In the genomic region with DNA sequence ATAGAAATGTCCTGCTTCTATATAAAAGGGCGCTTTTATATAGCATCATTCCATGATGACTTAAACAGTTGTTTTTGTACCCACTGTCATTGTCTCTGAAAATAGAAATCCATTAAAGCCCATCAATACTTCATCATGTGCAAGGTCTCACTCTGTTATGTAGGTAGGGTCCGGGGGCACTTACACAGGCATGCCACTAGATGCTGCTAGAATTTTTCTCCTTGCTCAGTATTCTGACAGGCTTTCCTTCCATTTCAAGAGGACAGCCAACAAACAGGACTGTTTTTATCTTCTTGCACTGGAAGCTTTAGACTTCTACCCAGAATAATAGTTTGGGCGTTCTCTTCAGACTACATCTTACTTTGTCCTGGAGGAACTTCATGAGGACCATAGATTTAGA, we compare ENCODE assay signal across 8 mouse cellular contexts.
DNase-seq lines count a peak whose midpoint lies in the region; ATAC-seq and TF ChIP-seq lines count a peak whose summit lies in the region.
"Had no signal": no experiment of that assay in that cellular context is flagged by ENCODE, and none has a peak within 500 bp of the region (broad histone marks: within the 10 kb centered on the region; RNA-seq: fewer than 3 reads in every experiment).

No protein-coding gene starts in this region.

- TF ChIP-seq EP300 in liver, postnatal 0 days (IDR thresholded peaks at IDR 0.05; ENCODE audit: low read depth) = no peak

- H3K27me3 ChIP-seq in liver, postnatal 0 days (ENCODE audit: insufficient read depth, low read length) = no peaks in the 10 kb centered on the region
- no peaks in the 10 kb centered on the region for H3K27me3 ChIP-seq in liver, embryonic 12.5 days (replicated peaks)

- no peak overlapping the region for H3K27ac ChIP-seq in liver, postnatal 0 days (ENCODE audit: low read depth)
- no peak overlapping the region for H3K27ac ChIP-seq in liver, embryonic 12.5 days

- 0 out of 2 replicates have a peak, but pooled peaks have one; percentile 19 for TF ChIP-seq CTCF in liver, postnatal 0 days (IDR thresholded peaks at IDR 0.05; ENCODE audit: low read depth)

- DNase-seq in liver, postnatal 0 days = no peak
- DNase-seq in liver = no peak
- peak; percentile 55 for DNase-seq in embryo, embryonic 11 days
- peak; percentile 6 for DNase-seq in kidney, postnatal 10 days
- peak; percentile 42 to 46 for DNase-seq in right cerebral cortex, postnatal 10 days (ENCODE audit: low spot score in 2 of 2)
- no peak for DNase-seq in thymus, postnatal 4 days
- DNase-seq: cerebellum, adult 8-10 months had no signal

- H3K9me3 ChIP-seq in liver, postnatal 0 days (ENCODE audit: low read length) = no peaks in the 10 kb centered on the region
- no peaks in the 10 kb centered on the region for H3K9me3 ChIP-seq in liver, embryonic 12.5 days (replicated peaks)

- no peak overlapping the region for H3K4me2 ChIP-seq in liver, postnatal 0 days (ENCODE audit: low read depth, low read length)
- no peak overlapping the region for H3K4me2 ChIP-seq in liver, embryonic 12.5 days

- H3K36me3 ChIP-seq in liver, postnatal 0 days (replicated peaks; ENCODE audit: insufficient read depth, low read length) = no peaks in the 10 kb centered on the region
- H3K36me3 ChIP-seq in liver, embryonic 12.5 days = no peaks in the 10 kb centered on the region

- no peaks in the 10 kb centered on the region for H3K4me1 ChIP-seq in liver, postnatal 0 days (ENCODE audit: insufficient read depth)
- no peaks in the 10 kb centered on the region for H3K4me1 ChIP-seq in liver, embryonic 12.5 days

- no peak for ATAC-seq in liver, postnatal 0 days
- ATAC-seq in liver, embryonic 12.5 days = no peak

- 52% methylated on average over 3 of the region's 3 CpGs for WGBS in liver, postnatal 0 days (ENCODE audit: insufficient replicate concordance)
- WGBS in liver, embryonic 12.5 days (ENCODE audit: insufficient replicate concordance) = 55% methylated on average over 3 of the region's 3 CpGs

- H3K4me3 ChIP-seq in liver, postnatal 0 days (ENCODE audit: low read depth, low read length) = no peak overlapping the region
- no peak overlapping the region for H3K4me3 ChIP-seq in liver, embryonic 12.5 days

- no peak overlapping the region for H3K9ac ChIP-seq in liver, postnatal 0 days (replicated peaks)
- H3K9ac ChIP-seq in liver, embryonic 12.5 days = no peak overlapping the region

Comparison
In these comparisons a context has a peak if more than half of its experiments do, and no peak if none do; other contexts are left out.
1. DNase-seq: peak in embryo, embryonic 11 days (single experiment), kidney, postnatal 10 days (single experiment) and right cerebral cortex, postnatal 10 days (2 of 2); none in liver, postnatal 0 days (single experiment), liver (single experiment) and thymus, postnatal 4 days (single experiment).